ENCODE assay signal across 8 mouse cellular contexts in the genomic region with DNA sequence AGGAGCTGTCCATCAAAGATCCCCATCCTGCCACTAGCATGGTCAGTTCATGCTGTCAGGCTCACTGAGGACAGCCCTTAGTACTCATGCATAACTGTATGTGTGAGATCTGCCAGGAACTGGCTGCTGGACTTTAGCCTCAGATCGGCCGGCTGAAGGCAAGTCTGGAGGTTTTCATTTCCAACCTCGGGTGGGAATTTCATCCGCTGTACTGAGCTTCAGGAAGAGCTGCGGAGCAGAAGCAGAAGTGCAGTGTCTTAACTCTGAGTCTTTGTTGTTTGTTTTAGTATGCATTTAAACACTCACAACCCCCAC.
DNase-seq lines count a peak whose midpoint lies in the region; ATAC-seq lines count a peak whose summit lies in the region.
"Had no signal": no experiment of that assay in that cellular context is flagged by ENCODE, and none has a peak within 500 bp of the region (broad histone marks: within the 10 kb centered on the region; RNA-seq: fewer than 3 reads in every experiment).

No protein-coding gene starts in this region.

- H3K4me1 ChIP-seq in embryonic facial prominence, embryonic 10.5 days: peaks cover 65% of the 10 kb centered on the region
- H3K4me1 ChIP-seq in embryonic facial prominence, embryonic 12.5 days: peaks cover 27% of the 10 kb centered on the region
- H3K4me1 ChIP-seq in midbrain, embryonic 11.5 days (ENCODE audit: control insufficient read depth, insufficient read depth, low read length): peaks cover 25% of the 10 kb centered on the region

- peak overlapping the region; percentile 94 for H3K27ac ChIP-seq in embryonic facial prominence, embryonic 10.5 days (replicated peaks)
- H3K27ac ChIP-seq in embryonic facial prominence, embryonic 12.5 days: peak overlapping the region; percentile 96
- H3K27ac ChIP-seq in midbrain, embryonic 11.5 days (ENCODE audit: low read depth, low read length): peak overlapping the region; percentile 5; the same call in 1 of the 2 replicates

- H3K27me3 ChIP-seq in embryonic facial prominence, embryonic 10.5 days (replicated peaks; ENCODE audit: low read depth, poor library complexity, severe bottlenecking): no peaks in the 10 kb centered on the region; the same call in 1 of the 2 replicates
- no peaks in the 10 kb centered on the region for H3K27me3 ChIP-seq in embryonic facial prominence, embryonic 12.5 days
- H3K27me3 ChIP-seq in midbrain, embryonic 11.5 days (ENCODE audit: control insufficient read depth, insufficient read depth, low read length): no peaks in the 10 kb centered on the region
- H3K27me3 ChIP-seq: Patski had no signal

- DNase-seq in embryonic facial prominence, embryonic 10.5 days (ENCODE audit: low spot score): no peak
- DNase-seq in kidney, adult 18-20 months: peak; percentile 37
- peak; percentile 92 for DNase-seq in midbrain, embryonic 11.5 days (ENCODE audit: low spot score, missing footprints)
- no peak for DNase-seq in cerebellum, postnatal 4 days (ENCODE audit: low spot score in 2 of 2)
- no peak for DNase-seq in natural killer cell, adult 2 months (ENCODE audit: low spot score in 2 of 2)
- no peak for DNase-seq in layer of hippocampus, postnatal 36 days

- no peaks in the 10 kb centered on the region for H3K36me3 ChIP-seq in embryonic facial prominence, embryonic 10.5 days (replicated peaks)
- H3K36me3 ChIP-seq in embryonic facial prominence, embryonic 12.5 days: no peaks in the 10 kb centered on the region
- H3K36me3 ChIP-seq in midbrain, embryonic 11.5 days (ENCODE audit: control insufficient read depth, insufficient read depth, low read length): no peaks in the 10 kb centered on the region

- ATAC-seq in embryonic facial prominence, embryonic 12.5 days (ENCODE audit: insufficient number of reproducible peaks, insufficient read depth, low FRiP score, low TSS enrichment): 0 out of 2 replicates have a peak, but pooled peaks have one; percentile 3
- 0 out of 2 replicates have a peak, but pooled peaks have one; percentile 27 for ATAC-seq in midbrain, embryonic 11.5 days (ENCODE audit: low FRiP score)
- ATAC-seq: Patski had no signal

- H3K9ac ChIP-seq in embryonic facial prominence, embryonic 12.5 days: peak overlapping the region; percentile 17; the same call in 1 of the 2 replicates
- H3K9ac ChIP-seq in midbrain, embryonic 11.5 days (ENCODE audit: low read length): peak overlapping the region; percentile 45; the same call in 1 of the 2 replicates

- 2% methylated on average over 5 of the region's 5 CpGs for WGBS in embryonic facial prominence, embryonic 10.5 days
- 2% methylated on average over 5 of the region's 5 CpGs for WGBS in embryonic facial prominence, embryonic 12.5 days
- 2% methylated on average over 5 of the region's 5 CpGs for WGBS in midbrain, embryonic 11.5 days

- H3K9me3 ChIP-seq in embryonic facial prominence, embryonic 10.5 days: no peaks in the 10 kb centered on the region; the same call in 1 of the 2 replicates
- H3K9me3 ChIP-seq in embryonic facial prominence, embryonic 12.5 days: no peaks in the 10 kb centered on the region
- no peaks in the 10 kb centered on the region for H3K9me3 ChIP-seq in midbrain, embryonic 11.5 days (ENCODE audit: control insufficient read depth, low read length)

- peak overlapping the region; percentile 39 for H3K4me2 ChIP-seq in embryonic facial prominence, embryonic 12.5 days (replicated peaks)
- peak overlapping the region; percentile 32 for H3K4me2 ChIP-seq in midbrain, embryonic 11.5 days

- peak overlapping the region; percentile 49 for H3K4me3 ChIP-seq in embryonic facial prominence, embryonic 10.5 days
- H3K4me3 ChIP-seq in embryonic facial prominence, embryonic 12.5 days: peak overlapping the region; percentile 11
- H3K4me3 ChIP-seq in midbrain, embryonic 11.5 days (ENCODE audit: low read depth, low read length): no peak overlapping the region

Comparison
In these comparisons a context has a peak if more than half of its experiments do, and no peak if none do; other contexts are left out.
1. DNase-seq: peak in kidney, adult 18-20 months (single experiment) and midbrain, embryonic 11.5 days (single experiment); none in embryonic facial prominence, embryonic 10.5 days (single experiment), cerebellum, postnatal 4 days (0 of 2), natural killer cell, adult 2 months (0 of 2) and layer of hippocampus, postnatal 36 days (0 of 2).
2. H3K27ac ChIP-seq: peak in every context shown above with its lines; median percentile 96 in embryonic facial prominence, embryonic 12.5 days; 94 in embryonic facial prominence, embryonic 10.5 days; 5 in midbrain, embryonic 11.5 days.